Mouse (Mus musculus) embryonic fibroblast, embryonic 13.5 days (primary cell): Measurements from ENCODE around the gene Syna.

ENCODE experiments used
- CTCF ChIP-seq: IDR thresholded peaks from 2 replicates; pipeline ENCODE4 v1.5.1; 2011; ENCODE audit warnings: mild to moderate bottlenecking, control low read depth, low read length, moderate library complexity, borderline replicate concordance; ENCODE audit not compliant: insufficient read depth
- POLR2A ChIP-seq: IDR thresholded peaks from 2 replicates; pipeline ENCODE4 v1.6.1; 2011; ENCODE audit warnings: low read depth, mild to moderate bottlenecking, control low read depth, low read length, moderate library complexity

GRCm38 (mm10) chr5:134583884-134584213 lies 23.9 kb upstream of the Syna start:
- no peak for TF ChIP-seq CTCF
- no peak for TF ChIP-seq POLR2A
